Mouse (Mus musculus): Measurements from ENCODE around the gene Zfp39. TPM values are rescaled to one million over a fixed set of nuclear protein-coding genes. Genes with fewer than 3 reads are reported as not detected.

Zfp39 gene
- total RNA-seq, 1 experiment = 3.0 TPM

DNA sequence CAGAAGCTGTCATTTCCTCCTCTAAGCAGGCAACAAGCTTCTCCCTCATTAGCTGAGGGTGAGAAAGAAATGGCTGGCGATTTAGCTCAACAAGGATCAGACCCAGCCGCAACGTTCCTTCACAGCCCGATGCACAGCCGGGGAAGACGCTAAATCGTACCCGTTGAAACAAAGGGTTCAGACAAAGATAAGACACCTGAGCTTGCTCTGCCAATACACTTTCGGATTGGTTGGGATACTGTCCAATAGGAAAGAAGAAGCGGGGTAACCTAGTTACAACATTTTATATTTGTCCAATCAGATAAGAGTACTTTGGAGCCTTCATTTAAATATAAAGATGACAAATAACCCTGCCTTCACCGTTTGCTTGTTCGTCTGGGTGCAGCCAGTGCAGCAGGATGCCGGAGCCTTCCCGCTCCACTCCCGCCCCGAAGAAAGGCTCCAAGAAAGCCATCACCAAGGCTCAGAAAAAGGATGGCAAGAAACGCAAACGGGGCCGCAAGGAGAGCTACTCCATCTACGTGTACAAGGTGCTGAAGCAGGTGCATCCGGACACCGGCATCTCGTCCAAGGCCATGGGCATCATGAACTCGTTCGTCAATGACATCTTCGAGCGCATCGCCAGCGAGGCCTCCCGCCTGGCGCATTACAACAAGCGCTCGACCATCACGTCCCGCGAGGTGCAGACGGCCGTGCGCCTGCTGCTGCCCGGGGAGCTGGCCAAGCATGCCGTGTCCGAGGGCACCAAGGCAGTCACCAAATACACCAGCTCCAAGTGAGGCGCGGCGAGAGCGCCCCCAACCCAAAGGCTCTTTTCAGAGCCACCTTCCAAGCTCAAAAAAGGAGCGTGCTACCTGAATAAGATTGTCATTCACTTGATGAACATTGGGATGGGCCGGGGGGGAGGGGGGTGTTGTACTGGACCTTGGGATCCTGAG, 44.8 kb upstream of the Zfp39 start, which contains the start of gene Hist3h2ba:
Gene Hist3h2ba, plus strand, starts transcription at position 379 of the 938 bp plus-strand sequence.
- no peak for DNase-seq (ENCODE audit: low read depth, low spot score)
- H3K9me3 ChIP-seq (ENCODE audit: control insufficient read depth, insufficient read depth, low read depth, low read length) = no peaks in the 10 kb centered on the region
- H3K36me3 ChIP-seq (ENCODE audit: control insufficient read depth, insufficient read depth, low read length, poor library complexity, severe bottlenecking) = no peaks in the 10 kb centered on the region
- H3K4me3 ChIP-seq (ENCODE audit: insufficient read depth in 1 of 2, low read depth in 1 of 2, low read length in 2 of 2, poor library complexity in 1 of 2, severe bottlenecking in 1 of 2) = peak within 1 kb of the TSS; percentile 57
- no peak within 1 kb of the TSS for H3K27ac ChIP-seq (ENCODE audit: insufficient read depth, low read depth, low read length, poor library complexity, severe bottlenecking)
- no peaks in the 10 kb centered on the region for H3K4me1 ChIP-seq (ENCODE audit: control insufficient read depth in 2 of 2, insufficient read depth in 2 of 2, low read length in 2 of 2, poor library complexity in 1 of 2)
- in situ Hi-C loops (cut with MboI; ENCODE audit: low sequenced_read_pairs in 2 of 2, unreplicated experiment in 2 of 2) = no loop called here
- TF ChIP-seq MAFK (IDR thresholded peaks at IDR 0.05; ENCODE audit: insufficient read depth, low read depth, low read length) (no peak), CHD2 (IDR thresholded peaks at IDR 0.05; ENCODE audit: low read depth, low read length) (peak; percentile 76), ZNF384 (IDR thresholded peaks at IDR 0.05; ENCODE audit: low read depth, low read length) (no peak), HCFC1 (IDR thresholded peaks at IDR 0.05; ENCODE audit: borderline replicate concordance, insufficient read depth, low read length) (no peak)
- peak within 1 kb of the TSS; percentile 41; the same call in 1 of the 2 replicates for H3K9ac ChIP-seq (ENCODE audit: insufficient read depth, low read depth, low read length, poor library complexity, severe bottlenecking)

- Histone ChIP-seq H3K4me1 (ENCODE audit: control insufficient read depth in 2 of 2, insufficient read depth in 2 of 2, low read length in 2 of 2, poor library complexity in 1 of 2) (no peaks in the 10 kb centered on the region), H3K27ac (ENCODE audit: insufficient read depth, low read depth, low read length, poor library complexity, severe bottlenecking) (no peak overlapping the region), H3K4me3 (ENCODE audit: insufficient read depth in 1 of 2, low read depth in 1 of 2, low read length in 2 of 2, poor library complexity in 1 of 2, severe bottlenecking in 1 of 2) (peak overlapping the region; percentile 35 to 57; a peak in 3 of 4 replicates), H3K9me3 (ENCODE audit: control insufficient read depth, insufficient read depth, low read depth, low read length) (no peaks in the 10 kb centered on the region), H3K9ac (ENCODE audit: insufficient read depth, low read depth, low read length, poor library complexity, severe bottlenecking) (no peak overlapping the region), H3K36me3 (ENCODE audit: control insufficient read depth, insufficient read depth, low read length, poor library complexity, severe bottlenecking) (no peaks in the 10 kb centered on the region)
- no peak for DNase-seq (ENCODE audit: low read depth, low spot score)
- in situ Hi-C loops (cut with MboI; ENCODE audit: low sequenced_read_pairs in 2 of 2, unreplicated experiment in 2 of 2) = no loop called here
- TF ChIP-seq CHD2 (IDR thresholded peaks at IDR 0.05; ENCODE audit: low read depth, low read length) (no peak), ZNF384 (IDR thresholded peaks at IDR 0.05; ENCODE audit: low read depth, low read length) (no peak), MAFK (IDR thresholded peaks at IDR 0.05; ENCODE audit: insufficient read depth, low read depth, low read length) (no peak), ZC3H11A (IDR thresholded peaks at IDR 0.05; ENCODE audit: borderline replicate concordance, low read depth, low read length) (no peak), HCFC1 (IDR thresholded peaks at IDR 0.05; ENCODE audit: borderline replicate concordance, insufficient read depth, low read length) (no peak)
Measured at GRCm38 (mm10) chr11:58947798-58948528, 43.9 kb upstream of the Zfp39 start.

- H3K9ac ChIP-seq (ENCODE audit: insufficient read depth, low read depth, low read length, poor library complexity, severe bottlenecking) = no peak overlapping the region
- H3K4me1 ChIP-seq (ENCODE audit: control insufficient read depth in 2 of 2, insufficient read depth in 2 of 2, low read length in 2 of 2, poor library complexity in 1 of 2) = no peaks in the 10 kb centered on the region
- no peak overlapping the region for H3K27ac ChIP-seq (ENCODE audit: insufficient read depth, low read depth, low read length, poor library complexity, severe bottlenecking)
- no peak overlapping the region for H3K4me3 ChIP-seq (ENCODE audit: insufficient read depth in 1 of 2, low read depth in 1 of 2, low read length in 2 of 2, poor library complexity in 1 of 2, severe bottlenecking in 1 of 2)
- no peaks in the 10 kb centered on the region for H3K9me3 ChIP-seq (ENCODE audit: control insufficient read depth, insufficient read depth, low read depth, low read length)
- TF ChIP-seq ZNF384 (IDR thresholded peaks at IDR 0.05; ENCODE audit: low read depth, low read length) = no peak
- TF ChIP-seq HCFC1 (IDR thresholded peaks at IDR 0.05; ENCODE audit: borderline replicate concordance, insufficient read depth, low read length) = no peak
- in situ Hi-C loops (cut with MboI; ENCODE audit: low sequenced_read_pairs in 2 of 2, unreplicated experiment in 2 of 2) = no loop called here
- H3K36me3 ChIP-seq (ENCODE audit: control insufficient read depth, insufficient read depth, low read length, poor library complexity, severe bottlenecking) = no peaks in the 10 kb centered on the region
- DNase-seq (ENCODE audit: low read depth, low spot score) = no peak
Measured at GRCm38 (mm10) chr11:58947306-58947705, 43.3 kb upstream of the Zfp39 start.

- Histone ChIP-seq H3K36me3 (ENCODE audit: control insufficient read depth, insufficient read depth, low read length, poor library complexity, severe bottlenecking) (no peaks in the 10 kb centered on the region), H3K4me3 (ENCODE audit: insufficient read depth in 1 of 2, low read depth in 1 of 2, low read length in 2 of 2, poor library complexity in 1 of 2, severe bottlenecking in 1 of 2) (no peak overlapping the region), H3K27ac (ENCODE audit: insufficient read depth, low read depth, low read length, poor library complexity, severe bottlenecking) (no peak overlapping the region), H3K9me3 (ENCODE audit: control insufficient read depth, insufficient read depth, low read depth, low read length) (no peaks in the 10 kb centered on the region), H3K9ac (ENCODE audit: insufficient read depth, low read depth, low read length, poor library complexity, severe bottlenecking) (no peak overlapping the region), H3K4me1 (ENCODE audit: control insufficient read depth in 2 of 2, insufficient read depth in 2 of 2, low read length in 2 of 2, poor library complexity in 1 of 2) (no peaks in the 10 kb centered on the region)
- in situ Hi-C loops (cut with MboI; ENCODE audit: low sequenced_read_pairs in 2 of 2, unreplicated experiment in 2 of 2) = no loop called here
- no peak for DNase-seq (ENCODE audit: low read depth, low spot score)
- TF ChIP-seq ZC3H11A (IDR thresholded peaks at IDR 0.05; ENCODE audit: borderline replicate concordance, low read depth, low read length) = no peak
- TF ChIP-seq HCFC1 (IDR thresholded peaks at IDR 0.05; ENCODE audit: borderline replicate concordance, insufficient read depth, low read length) = no peak
- no peak for TF ChIP-seq MAFK (IDR thresholded peaks at IDR 0.05; ENCODE audit: insufficient read depth, low read depth, low read length)
Measured at GRCm38 (mm10) chr11:58944136-58944535, 40.1 kb upstream of the Zfp39 start.
